Mouse (Mus musculus) embryonic fibroblast, embryonic 13.5 days (primary cell): Measurements from ENCODE around the gene Amz1. TPM values are rescaled to one million over a fixed set of nuclear protein-coding genes. Genes with fewer than 3 reads are reported as not detected.

Experiments used
- H3K27ac ChIP-seq: 2 replicates; pipeline ENCODE4 v1.5.1; 2012; ENCODE audit warnings: low read length, control low read depth, inconsistent platforms; ENCODE audit not compliant: insufficient read depth
- H3K4me1 ChIP-seq: 2 replicates; pipeline ENCODE4 v1.6.1; 2011; ENCODE audit warnings: low read length; ENCODE audit not compliant: control insufficient read depth, insufficient read depth
- H3K4me3 ChIP-seq: 2 replicates; pipeline ENCODE4 v1.5.1; 2011; ENCODE audit warnings: mild to moderate bottlenecking, control low read depth, low read length; ENCODE audit not compliant: insufficient read depth
- CTCF ChIP-seq: IDR thresholded peaks from 2 replicates; pipeline ENCODE4 v1.5.1; 2011; ENCODE audit warnings: mild to moderate bottlenecking, control low read depth, low read length, moderate library complexity, borderline replicate concordance; ENCODE audit not compliant: insufficient read depth
- POLR2A ChIP-seq: IDR thresholded peaks from 2 replicates; pipeline ENCODE4 v1.6.1; 2011; ENCODE audit warnings: low read depth, mild to moderate bottlenecking, control low read depth, low read length, moderate library complexity
- polyA plus RNA-seq: library from polyadenylated mRNA; stranded (reverse); fragments of >200 nt; gene quantifications from 2 replicates; pipeline ENCODE4 v1.2.4, GENCODE M21; 2011; ENCODE audit warnings: low read depth; ENCODE audit not compliant: missing spikeins, insufficient read length

The Amz1 gene
- polyA plus RNA-seq, 1 experiment, result 0.44 TPM

DNA sequence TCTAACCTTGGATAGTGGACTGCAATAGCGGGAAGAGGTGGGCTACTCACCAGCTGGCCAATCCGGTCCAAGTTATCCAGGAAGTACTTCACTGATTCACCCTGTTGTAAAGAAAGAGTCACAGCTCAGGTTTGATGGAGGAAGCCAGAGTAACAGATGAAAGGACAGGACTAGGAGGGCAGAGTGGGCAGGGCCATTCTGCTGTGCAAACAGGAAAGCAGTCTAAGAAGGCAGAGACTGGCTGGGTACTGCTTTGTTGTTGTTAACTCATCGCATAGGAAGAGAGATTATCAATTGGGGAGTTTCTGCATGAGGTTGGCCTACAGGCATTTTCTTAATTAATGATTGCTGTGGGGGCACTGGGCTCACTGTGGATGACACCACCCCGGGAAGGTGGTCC lies 38.6 kb downstream of the Amz1 start:
- H3K4me1 ChIP-seq, result peaks cover 11% of the 10 kb centered on the region; the same call in 1 of the 2 replicates
- no peak overlapping the region for H3K27ac ChIP-seq
- no peak for TF ChIP-seq CTCF
- TF ChIP-seq POLR2A, result no peak
- no peak overlapping the region for H3K4me3 ChIP-seq

DNA sequence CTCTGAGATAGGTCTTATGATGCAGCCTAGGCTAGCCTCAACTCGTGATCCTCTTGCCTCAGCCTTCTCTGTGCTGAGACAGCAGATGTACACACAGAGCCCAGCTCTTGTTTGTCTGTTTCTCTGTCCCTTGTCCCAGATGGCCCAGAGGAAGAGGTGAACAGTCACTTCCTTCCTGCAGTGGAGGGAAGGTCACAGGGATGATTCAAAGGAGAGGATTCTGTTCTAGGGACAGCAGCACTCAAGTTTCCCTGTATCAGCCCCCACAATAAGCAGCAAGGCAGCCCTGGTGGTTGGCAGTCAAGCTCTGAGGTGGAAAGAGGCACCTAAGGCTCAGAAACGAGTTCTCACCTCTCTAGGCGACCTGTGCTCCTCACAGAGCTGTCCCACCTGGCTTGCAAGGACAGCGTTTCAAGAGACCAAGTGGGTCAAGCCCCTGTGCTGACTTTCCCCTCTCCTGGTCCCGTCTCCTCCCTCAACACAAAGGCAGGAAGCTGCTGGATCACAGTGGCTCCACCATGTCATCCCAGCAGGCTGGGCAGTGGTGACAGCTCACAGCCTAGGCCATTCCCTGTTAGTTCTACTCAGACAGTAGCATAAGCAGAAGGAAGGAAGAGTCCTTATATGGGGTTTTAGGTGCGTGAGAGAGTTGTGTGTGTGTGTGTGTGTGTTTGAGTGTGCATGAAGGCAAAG lies 41.1 kb downstream of the Amz1 start:
- TF ChIP-seq CTCF (no peak), POLR2A (no peak)
- no peak overlapping the region for H3K27ac ChIP-seq
- no peak overlapping the region for H3K4me3 ChIP-seq
- peaks cover 22% of the 10 kb centered on the region for H3K4me1 ChIP-seq

DNA sequence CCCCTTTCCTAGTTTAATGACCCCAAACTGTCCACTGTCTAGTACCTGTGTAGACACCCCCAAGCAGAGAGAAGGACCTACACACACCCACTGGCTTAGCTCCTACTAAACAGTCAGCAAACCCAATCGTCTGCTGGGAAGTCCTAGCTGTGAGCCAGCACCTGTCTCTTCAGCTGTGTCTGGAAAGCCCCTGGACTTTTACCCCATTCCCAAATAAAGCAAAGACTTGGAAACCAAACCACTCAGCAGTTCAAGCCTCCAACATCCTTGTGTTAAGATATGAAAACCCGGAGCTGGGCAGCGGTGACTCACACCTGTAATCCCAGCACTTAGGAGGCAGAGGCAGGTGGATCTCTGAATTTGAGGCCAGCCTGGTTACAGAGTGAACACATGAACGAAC lies 42.6 kb downstream of the Amz1 start:
- TF ChIP-seq CTCF, result no peak
- no peak for TF ChIP-seq POLR2A
- H3K27ac ChIP-seq, result no peak overlapping the region
- H3K4me3 ChIP-seq, result no peak overlapping the region
- H3K4me1 ChIP-seq, result peaks cover 22% of the 10 kb centered on the region

DNA sequence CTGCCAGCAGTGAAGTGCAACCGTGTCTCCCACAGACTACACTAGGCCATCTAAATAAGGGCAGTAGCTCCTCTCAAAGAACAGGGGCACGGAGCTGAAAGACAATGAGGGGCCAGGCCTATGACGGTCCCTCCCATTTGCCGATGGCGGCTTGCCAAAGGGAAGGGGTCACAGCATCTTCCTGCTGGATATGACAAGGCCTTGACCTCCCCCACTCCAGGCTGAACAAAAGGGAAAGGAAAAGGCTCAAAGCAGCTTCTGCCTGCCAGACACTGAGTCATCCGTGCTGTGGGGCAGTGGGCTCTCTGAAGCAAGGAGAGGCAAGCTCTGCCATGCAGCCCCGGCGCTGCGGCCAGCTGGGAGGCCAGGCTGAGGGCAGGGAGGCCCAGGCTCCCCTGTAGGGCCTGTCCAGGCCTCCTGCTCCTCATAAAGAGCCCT lies 43.8 kb downstream of the Amz1 start:
- TF ChIP-seq CTCF (no peak), POLR2A (no peak)
- no peak overlapping the region for H3K4me3 ChIP-seq
- H3K27ac ChIP-seq, result peak overlapping the region; percentile 70
- peaks cover 22% of the 10 kb centered on the region for H3K4me1 ChIP-seq

DNA sequence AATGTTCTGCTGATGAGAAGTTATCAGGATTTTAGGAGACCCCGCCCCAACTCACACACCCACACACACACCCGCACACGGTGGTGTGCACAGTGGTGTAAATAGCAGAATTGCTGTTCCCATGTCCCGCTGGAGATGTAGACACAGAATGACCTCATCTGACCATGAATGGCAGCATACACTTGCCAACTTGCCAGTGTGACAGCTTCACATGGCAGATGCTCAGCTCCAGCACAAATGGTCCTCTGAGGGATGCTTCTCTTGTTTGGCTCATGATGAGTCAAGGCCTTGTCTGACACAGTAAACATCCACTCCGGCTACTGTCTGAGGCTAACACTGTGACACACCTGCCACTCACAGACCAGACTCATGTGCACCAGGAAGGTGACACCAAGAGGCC lies 44.4 kb downstream of the Amz1 start:
- no peak overlapping the region for H3K4me3 ChIP-seq
- TF ChIP-seq CTCF (no peak), POLR2A (no peak)
- H3K4me1 ChIP-seq, result peaks cover 22% of the 10 kb centered on the region
- H3K27ac ChIP-seq, result peak overlapping the region; percentile 70

DNA sequence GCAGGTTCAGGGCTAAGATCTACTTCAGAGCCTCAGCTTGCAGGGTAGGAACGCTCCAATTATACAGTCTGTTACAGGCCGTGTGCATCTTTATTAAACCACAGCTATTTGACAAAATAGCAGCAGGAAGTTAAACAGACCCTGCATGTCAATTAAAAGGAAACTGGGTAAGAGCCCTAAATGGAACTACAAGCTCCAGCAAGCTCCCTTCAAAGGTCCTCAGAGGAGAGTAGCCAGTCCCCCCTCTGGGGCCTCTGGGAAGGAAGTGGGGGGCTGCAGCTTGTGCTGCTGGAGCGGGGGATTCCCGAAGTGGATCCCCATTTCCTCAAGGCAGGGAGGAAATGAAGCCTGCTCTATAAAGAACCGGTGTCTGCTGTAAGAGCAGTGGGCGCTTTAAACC lies 47.7 kb downstream of the Amz1 start:
- TF ChIP-seq POLR2A, result no peak
- TF ChIP-seq CTCF, result no peak
- Histone ChIP-seq H3K4me3 (no peak overlapping the region), H3K27ac (peak overlapping the region; percentile 42; the same call in 1 of the 2 replicates), H3K4me1 (peaks cover 15% of the 10 kb centered on the region)

DNA sequence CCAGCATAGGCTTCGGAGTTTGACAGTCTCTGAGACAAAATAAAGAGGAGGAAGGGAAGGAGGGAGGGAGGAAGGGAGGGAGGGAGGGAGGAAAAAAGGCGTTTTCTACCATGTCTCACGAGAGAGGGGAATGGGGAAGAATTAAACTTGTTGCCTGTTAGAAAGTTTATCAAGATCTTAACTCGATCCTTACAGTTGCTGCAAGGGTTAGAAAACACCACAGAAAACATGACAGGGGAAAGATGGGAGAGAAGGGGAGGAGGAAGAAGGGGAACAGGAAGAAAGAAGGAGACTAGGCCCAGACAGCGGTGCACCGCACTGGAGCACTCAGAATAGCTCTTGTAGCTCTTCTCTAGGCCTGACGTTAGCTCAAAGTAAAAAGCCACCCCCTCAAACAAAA lies 48.2 kb downstream of the Amz1 start:
- Histone ChIP-seq H3K27ac (no peak overlapping the region), H3K4me1 (peaks cover 13% of the 10 kb centered on the region), H3K4me3 (no peak overlapping the region)
- no peak for TF ChIP-seq POLR2A
- TF ChIP-seq CTCF, result no peak

DNA sequence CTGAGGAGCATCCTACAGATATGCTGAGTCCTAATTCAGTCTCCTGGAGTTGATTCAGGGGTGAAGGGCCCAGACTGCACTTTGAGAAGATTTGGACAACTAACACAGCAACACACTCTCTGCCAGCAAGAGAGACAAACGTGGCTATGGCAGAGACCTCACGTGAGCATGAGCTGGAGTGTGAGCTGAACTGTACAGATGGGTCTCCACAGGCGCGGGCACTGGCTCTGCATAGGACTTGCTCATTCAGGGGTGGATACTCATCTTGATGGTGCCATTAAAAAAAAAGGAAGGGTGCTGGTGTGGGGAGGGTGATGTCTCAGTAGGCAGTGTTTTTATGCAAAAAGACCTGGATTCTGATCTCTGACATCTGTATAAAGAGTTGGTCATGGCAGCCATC lies 51.2 kb downstream of the Amz1 start:
- TF ChIP-seq POLR2A (no peak), CTCF (no peak)
- H3K27ac ChIP-seq, result no peak overlapping the region
- no peak overlapping the region for H3K4me3 ChIP-seq

DNA sequence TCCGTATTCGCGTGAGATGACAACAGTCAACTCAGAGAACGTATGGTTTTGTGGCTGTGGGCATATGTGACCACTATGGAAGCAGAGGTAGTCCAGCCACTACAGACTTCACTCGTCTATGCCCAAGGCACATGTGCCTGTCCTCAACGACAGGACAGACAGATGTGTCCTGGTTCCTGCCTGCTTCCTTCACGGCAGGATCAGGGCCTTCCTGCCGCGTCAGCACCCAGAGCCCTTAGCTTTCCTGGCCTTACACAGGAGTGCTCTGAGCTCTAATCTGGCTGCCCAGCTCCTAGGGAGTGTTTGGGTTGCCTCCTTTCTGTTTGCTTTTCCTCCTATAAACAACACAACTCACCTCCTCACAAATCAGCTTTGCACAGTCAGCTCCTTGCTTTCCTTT lies 53.0 kb downstream of the Amz1 start:
- H3K4me3 ChIP-seq, result no peak overlapping the region
- H3K27ac ChIP-seq, result no peak overlapping the region
- peaks cover 2% of the 10 kb centered on the region; the same call in 1 of the 2 replicates for H3K4me1 ChIP-seq
- TF ChIP-seq CTCF (no peak), POLR2A (no peak)

More for the DNA sequence above, 51.2 kb downstream of the Amz1 start:
- H3K4me1 ChIP-seq, result no peaks in the 10 kb centered on the region

DNA sequence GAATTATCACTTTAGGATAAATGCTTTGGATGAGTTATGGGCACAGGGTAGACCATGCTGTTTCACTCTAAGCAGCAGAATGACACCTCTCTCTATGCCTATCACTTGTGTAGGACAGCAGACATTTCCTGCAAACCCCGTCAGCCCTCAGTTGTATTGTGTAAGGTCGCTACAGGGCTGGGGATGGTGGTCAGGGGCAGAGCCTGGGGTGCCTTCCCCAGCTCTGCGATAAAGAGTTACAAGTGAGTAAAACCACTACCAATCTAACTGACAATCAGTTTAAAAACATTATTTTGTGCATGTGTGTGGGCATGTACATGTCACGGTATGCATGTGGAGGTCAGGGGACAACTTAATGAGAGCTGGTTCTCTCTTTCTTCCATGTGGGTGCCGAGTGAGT lies 57.2 kb downstream of the Amz1 start:
- TF ChIP-seq POLR2A (no peak), CTCF (no peak)
- Histone ChIP-seq H3K4me3 (no peak overlapping the region), H3K4me1 (peaks cover 2% of the 10 kb centered on the region; the same call in 1 of the 2 replicates), H3K27ac (no peak overlapping the region)
